Comparison of ENCODE assay signal across 26 mouse cellular contexts in genomic region chr11:65255564-65255963, GRCm38 (mm10). TPM values are rescaled to one million over a fixed set of nuclear protein-coding genes. Genes with fewer than 3 reads are reported as not detected.
A peak's percentile ranks its signal among the peaks of the same experiment; 100 is the strongest.
DNase-seq lines count a peak whose midpoint lies in the region; ATAC-seq lines count a peak whose summit lies in the region.
"Had no signal": no experiment of that assay in that cellular context is flagged by ENCODE, and none has a peak within 500 bp of the region (broad histone marks: within the 10 kb centered on the region; RNA-seq: fewer than 3 reads in every experiment).

No protein-coding gene starts in this region.

- intact Hi-C loops in heart, postnatal 10 days (cut with DNase I), result no loop called here

- H3K4me1 ChIP-seq in heart, embryonic 12.5 days (replicated peaks), result peaks cover 75% of the 10 kb centered on the region
- H3K4me1 ChIP-seq in lung, embryonic 15.5 days, result peaks cover 14% of the 10 kb centered on the region
- peaks cover 3% of the 10 kb centered on the region; the same call in 1 of the 2 replicates for H3K4me1 ChIP-seq in stomach, embryonic 15.5 days
- H3K4me1 ChIP-seq: forebrain, embryonic 13.5 days; limb, embryonic 13.5 days; liver, embryonic 13.5 days; midbrain, embryonic 15.5 days; neural tube, embryonic 12.5 days had no signal

- peaks cover 3% of the 10 kb centered on the region for H3K36me3 ChIP-seq in heart, embryonic 12.5 days
- no peaks in the 10 kb centered on the region for H3K36me3 ChIP-seq in lung, embryonic 15.5 days
- no peaks in the 10 kb centered on the region for H3K36me3 ChIP-seq in stomach, embryonic 15.5 days
- H3K36me3 ChIP-seq: limb, embryonic 13.5 days; liver, embryonic 13.5 days; midbrain, embryonic 15.5 days; neural tube, embryonic 12.5 days had no signal

- H3K9ac ChIP-seq in heart, embryonic 12.5 days, result peak overlapping the region; percentile 60; the same call in 1 of the 2 replicates
- H3K9ac ChIP-seq in lung, embryonic 15.5 days, result no peak overlapping the region
- H3K9ac ChIP-seq in stomach, embryonic 15.5 days, result no peak overlapping the region
- H3K9ac ChIP-seq: forebrain, embryonic 13.5 days; hindbrain, embryonic 14.5 days; limb, embryonic 13.5 days; liver, embryonic 13.5 days; midbrain, embryonic 15.5 days; neural tube, embryonic 12.5 days had no signal

- no peak overlapping the region for H3K4me2 ChIP-seq in heart, embryonic 12.5 days
- H3K4me2 ChIP-seq in lung, embryonic 15.5 days, result peak overlapping the region; percentile 26; the same call in 1 of the 2 replicates
- no peak overlapping the region for H3K4me2 ChIP-seq in stomach, embryonic 15.5 days
- H3K4me2 ChIP-seq: forebrain, embryonic 13.5 days; hindbrain, embryonic 14.5 days; limb, embryonic 13.5 days; liver, embryonic 13.5 days; midbrain, embryonic 15.5 days; neural tube, embryonic 12.5 days had no signal

- no peaks in the 10 kb centered on the region for H3K9me3 ChIP-seq in heart, embryonic 12.5 days (replicated peaks)
- no peaks in the 10 kb centered on the region for H3K9me3 ChIP-seq in lung, embryonic 15.5 days
- no peaks in the 10 kb centered on the region for H3K9me3 ChIP-seq in stomach, embryonic 15.5 days
- H3K9me3 ChIP-seq: forebrain, embryonic 13.5 days; limb, embryonic 13.5 days; liver, embryonic 13.5 days; midbrain, embryonic 15.5 days; neural tube, embryonic 12.5 days had no signal

- no peaks in the 10 kb centered on the region for H3K27me3 ChIP-seq in heart, embryonic 12.5 days (replicated peaks)
- no peaks in the 10 kb centered on the region; the same call in 1 of the 2 replicates for H3K27me3 ChIP-seq in lung, embryonic 15.5 days
- H3K27me3 ChIP-seq in stomach, embryonic 15.5 days (replicated peaks), result no peaks in the 10 kb centered on the region
- H3K27me3 ChIP-seq: forebrain, embryonic 13.5 days; limb, embryonic 13.5 days; liver, embryonic 13.5 days; midbrain, embryonic 15.5 days; neural tube, embryonic 12.5 days had no signal

- no peak for ATAC-seq in heart, embryonic 12.5 days (ENCODE audit: insufficient number of reproducible peaks, low FRiP score)
- ATAC-seq in lung, embryonic 15.5 days (ENCODE audit: borderline replicate concordance, extremely low read depth, low FRiP score, low TSS enrichment), result no peak
- no peak; the same call in 1 of the 2 replicates for ATAC-seq in stomach, embryonic 15.5 days (ENCODE audit: insufficient read depth, low FRiP score, low read depth)
- ATAC-seq: activated CD4-positive, CD25-positive, alpha-beta regulatory T cell, adult 4 months; forebrain, embryonic 13.5 days; midbrain, embryonic 15.5 days had no signal

- WGBS in heart, embryonic 12.5 days, result 57% methylated on average over 6 of the region's 6 CpGs
- 39% methylated on average over 6 of the region's 6 CpGs for WGBS in lung, embryonic 15.5 days
- 39% methylated on average over 6 of the region's 6 CpGs for WGBS in stomach, embryonic 15.5 days

- H3K4me3 ChIP-seq in heart, embryonic 12.5 days, result no peak overlapping the region
- H3K4me3 ChIP-seq in lung, embryonic 15.5 days, result no peak overlapping the region
- H3K4me3 ChIP-seq in stomach, embryonic 15.5 days (replicated peaks), result no peak overlapping the region
- H3K4me3 ChIP-seq: forebrain, embryonic 13.5 days; limb, embryonic 13.5 days; liver, embryonic 13.5 days; midbrain, embryonic 15.5 days; neural tube, embryonic 12.5 days had no signal

- peak overlapping the region; percentile 15; the same call in 1 of the 2 replicates for H3K27ac ChIP-seq in heart, embryonic 12.5 days (ENCODE audit: poor library complexity, severe bottlenecking)
- no peak overlapping the region for H3K27ac ChIP-seq in lung, embryonic 15.5 days
- peak overlapping the region; percentile 37; the same call in 1 of the 2 replicates for H3K27ac ChIP-seq in stomach, embryonic 15.5 days
- H3K27ac ChIP-seq: forebrain, embryonic 13.5 days; hindbrain, embryonic 14.5 days; limb, embryonic 13.5 days; liver, embryonic 13.5 days; midbrain, embryonic 15.5 days; neural tube, embryonic 12.5 days had no signal

- peak; percentile 7 for DNase-seq in adrenal gland, postnatal 10 days
- DNase-seq in adrenal gland, postnatal 36 days, result no peak
- DNase-seq in heart, postnatal 10 days, result no peak
- no peak for DNase-seq in lung, postnatal 14 days
- DNase-seq in liver, result no peak
- DNase-seq: adrenal gland, adult 8-10 months; cerebellum, adult 2 months; gastrocnemius, postnatal 10 days; kidney, adult 11 months; kidney, postnatal 4 days; liver, embryonic 13.5 days; lung, adult 2 months; right cerebral cortex, postnatal 14 days; spleen, adult 18-20 months; thymus, adult 18-20 months; thymus, postnatal 36 days had no signal

RNA-seq across cellular contexts. Expression of gene Myocd, which starts 14.2 kb away (rescaled TPM):
- total RNA-seq in adrenal gland, postnatal 10 days (2021), result 1 to 10 TPM; 1.3 to 2.1 TPM
- under 1 TPM; 0.53 to 0.93 TPM for total RNA-seq in adrenal gland, postnatal 36 days (2021)
- 72.7 and 74.9 TPM in 2 replicates for polyA plus RNA-seq in heart, embryonic 12.5 days (2016; fragmentation: Nextera tagmentation; extraction: Ambion mirVana)
- total RNA-seq in heart, postnatal 10 days (2021), result 100 to 1,000 TPM; 115 to 122 TPM
- 18.4 and 22.9 TPM in 2 replicates for polyA plus RNA-seq in lung, embryonic 15.5 days (2015; fragmentation: Nextera tagmentation; extraction: Ambion mirVana)
- polyA plus RNA-seq in stomach, embryonic 15.5 days (2015; fragmentation: Nextera tagmentation; extraction: Ambion mirVana), result 37.5 and 49.4 TPM in 2 replicates
- total RNA-seq: granulocyte monocyte progenitor cell, adult 5-6 weeks had no signal
- polyA plus RNA-seq: activated CD4-positive, CD25-positive, alpha-beta regulatory T cell, adult 4 months had no signal

Comparison
In these comparisons a context has a peak if more than half of its experiments do, and no peak if none do; other contexts are left out.
1. RNA of gene Myocd, which starts 14.2 kb away (total RNA-seq): 115 to 122 TPM in heart, postnatal 10 days; 1.3 to 2.1 TPM in adrenal gland, postnatal 10 days and 0.53 to 0.93 TPM in adrenal gland, postnatal 36 days; every median in the first group is over 10 times any median in the second.